Mouse (Mus musculus) small intestine, adult 2 months (tissue): ENCODE data around the gene AB124611.

Experiments used
- CTCF ChIP-seq: fragments of 200-500 bp; IDR thresholded peaks from 2 replicates; pipeline ENCODE4 v1.5.1; 2012; ENCODE audit warnings: low read depth, mild to moderate bottlenecking, control low read depth, inconsistent platforms, low read length, moderate library complexity, mixed read lengths; ENCODE audit not compliant: insufficient replicate concordance, insufficient read length; ENCODE audit errors: extremely low read depth
- POLR2A ChIP-seq: fragments of 200-500 bp; IDR thresholded peaks from 2 replicates; pipeline ENCODE4 v1.6.1; 2012; ENCODE audit warnings: low read depth, mild to moderate bottlenecking, control low read depth, inconsistent platforms, low read length, moderate library complexity

DNA sequence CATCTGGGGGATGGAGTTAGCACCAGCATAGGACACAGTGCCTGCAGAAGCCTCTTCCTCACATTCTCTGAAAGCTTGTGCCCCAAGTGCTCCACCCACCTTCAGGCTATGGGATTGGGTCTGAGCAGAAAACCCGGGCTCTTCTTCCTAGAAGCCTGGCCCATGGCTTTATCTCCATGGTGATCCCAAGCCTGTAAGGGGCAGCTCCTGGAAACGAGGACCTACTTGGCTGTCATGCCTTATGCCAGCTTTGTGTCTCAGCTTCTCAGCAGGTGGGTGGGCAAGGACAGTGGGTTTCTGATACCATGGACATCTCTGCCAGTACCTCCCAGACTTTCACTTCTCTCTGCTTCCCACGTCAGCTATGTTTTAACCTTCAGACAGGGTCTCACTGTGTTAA lies 52.2 kb downstream of the AB124611 start:
- TF ChIP-seq CTCF (no peak), POLR2A (no peak)
